Mouse (Mus musculus): Measurements from ENCODE around the gene Bcor. TPM values are rescaled to one million over a fixed set of nuclear protein-coding genes. Genes with fewer than 3 reads are reported as not detected.

Bcor gene
- polyA plus RNA-seq, 1 experiment from 2014 or later: 11.7 TPM

- Histone ChIP-seq H3K9me3 (replicated peaks) (no peaks in the 10 kb centered on the region), H3K4me1 (replicated peaks) (peaks cover 45% of the 10 kb centered on the region), H3K9ac (no peak overlapping the region), H3K27me3 (peaks cover 86% of the 10 kb centered on the region), H3K4me3 (no peak overlapping the region; the same call in 1 of the 2 replicates), H3K36me3 (no peaks in the 10 kb centered on the region), H3K4me2 (peak overlapping the region; percentile 77; the same call in 1 of the 2 replicates), H3K27ac (peak overlapping the region; percentile 90)
- ATAC-seq (replicated peaks; ENCODE audit: insufficient number of reproducible peaks, insufficient read depth, low FRiP score, low read depth): no peak
- 34% methylated on average over 8 of the region's 8 CpGs for WGBS
Measured at GRCm38 (mm10) chrX:12132541-12133177, 27.5 kb downstream of the Bcor start.

GRCm38 (mm10) chrX:12129828-12130809 is 30.0 kb downstream of the Bcor start:
- Histone ChIP-seq H3K4me3 (no peak overlapping the region), H3K4me1 (replicated peaks) (peaks cover 54% of the 10 kb centered on the region), H3K27ac (peak overlapping the region; percentile 90; the same call in 1 of the 2 replicates), H3K4me2 (no peak overlapping the region; the same call in 1 of the 2 replicates), H3K27me3 (peaks cover 84% of the 10 kb centered on the region), H3K9ac (no peak overlapping the region), H3K36me3 (no peaks in the 10 kb centered on the region), H3K9me3 (replicated peaks) (no peaks in the 10 kb centered on the region)
- ATAC-seq (replicated peaks; ENCODE audit: insufficient number of reproducible peaks, insufficient read depth, low FRiP score, low read depth): no peak
- 41% methylated on average over 14 of the region's 14 CpGs for WGBS

- Histone ChIP-seq H3K27ac (peak overlapping the region; percentile 90), H3K27me3 (peaks cover 77% of the 10 kb centered on the region)
- WGBS: 7% methylated on average over 24 of the region's 24 CpGs
Measured at GRCm38 (mm10) chrX:12129230-12129629, 30.9 kb downstream of the Bcor start.

GRCm38 (mm10) chrX:12128165-12129083 is 31.7 kb downstream of the Bcor start:
- peak overlapping the region; percentile 74 for H3K4me2 ChIP-seq
- peak overlapping the region; percentile 90 for H3K27ac ChIP-seq
- 4% methylated on average over 43 of the region's 72 CpGs for WGBS
- no peaks in the 10 kb centered on the region for H3K36me3 ChIP-seq
- H3K27me3 ChIP-seq: peaks cover 71% of the 10 kb centered on the region
- H3K9ac ChIP-seq: peak overlapping the region; percentile 78
- peak overlapping the region; percentile 69 for H3K4me3 ChIP-seq
- ATAC-seq (replicated peaks; ENCODE audit: insufficient number of reproducible peaks, insufficient read depth, low FRiP score, low read depth): peak; percentile 56; the same call in 1 of the 2 replicates
- H3K9me3 ChIP-seq (replicated peaks): no peaks in the 10 kb centered on the region
- peaks cover 51% of the 10 kb centered on the region for H3K4me1 ChIP-seq (replicated peaks)

More at GRCm38 (mm10) chrX:12129230-12129629, 30.9 kb downstream of the Bcor start:
- Histone ChIP-seq H3K36me3 (no peaks in the 10 kb centered on the region), H3K9me3 (replicated peaks) (no peaks in the 10 kb centered on the region), H3K4me2 (peak overlapping the region; percentile 74), H3K9ac (peak overlapping the region; percentile 78; the same call in 1 of the 2 replicates), H3K4me1 (replicated peaks) (peaks cover 51% of the 10 kb centered on the region), H3K4me3 (peak overlapping the region; percentile 69)
- ATAC-seq (replicated peaks; ENCODE audit: insufficient number of reproducible peaks, insufficient read depth, low FRiP score, low read depth): peak; percentile 43; the same call in 1 of the 2 replicates

- H3K27me3 ChIP-seq: peaks cover 68% of the 10 kb centered on the region
- peak overlapping the region; percentile 90 for H3K27ac ChIP-seq
- H3K4me3 ChIP-seq: peak overlapping the region; percentile 69
- H3K4me1 ChIP-seq (replicated peaks): peaks cover 49% of the 10 kb centered on the region
- no peak for ATAC-seq (replicated peaks; ENCODE audit: insufficient number of reproducible peaks, insufficient read depth, low FRiP score, low read depth)
- no peaks in the 10 kb centered on the region for H3K9me3 ChIP-seq (replicated peaks)
- peak overlapping the region; percentile 74 for H3K4me2 ChIP-seq
- peak overlapping the region; percentile 78 for H3K9ac ChIP-seq
- WGBS: under 1% methylated on average over 30 of the region's 37 CpGs
- H3K36me3 ChIP-seq: no peaks in the 10 kb centered on the region
Measured at GRCm38 (mm10) chrX:12127799-12128164, 32.4 kb downstream of the Bcor start.

GRCm38 (mm10) chrX:12127106-12127670 is 33.0 kb downstream of the Bcor start:
- Histone ChIP-seq H3K27me3 (peaks cover 65% of the 10 kb centered on the region), H3K4me2 (peak overlapping the region; percentile 74), H3K27ac (peak overlapping the region; percentile 90; the same call in 1 of the 2 replicates), H3K4me1 (replicated peaks) (peaks cover 48% of the 10 kb centered on the region), H3K9me3 (replicated peaks) (no peaks in the 10 kb centered on the region), H3K4me3 (peak overlapping the region; percentile 69), H3K9ac (peak overlapping the region; percentile 78), H3K36me3 (no peaks in the 10 kb centered on the region)
- no peak for ATAC-seq (replicated peaks; ENCODE audit: insufficient number of reproducible peaks, insufficient read depth, low FRiP score, low read depth)
- WGBS: 2% methylated on average over 24 of the region's 24 CpGs

GRCm38 (mm10) chrX:12126408-12127105 is 33.6 kb downstream of the Bcor start:
- peaks cover 48% of the 10 kb centered on the region for H3K4me1 ChIP-seq (replicated peaks)
- 12% methylated on average over 22 of the region's 22 CpGs for WGBS
- no peak for ATAC-seq (replicated peaks; ENCODE audit: insufficient number of reproducible peaks, insufficient read depth, low FRiP score, low read depth)
- peak overlapping the region; percentile 78 for H3K9ac ChIP-seq
- H3K27me3 ChIP-seq: peaks cover 59% of the 10 kb centered on the region
- no peak overlapping the region for H3K27ac ChIP-seq
- H3K36me3 ChIP-seq: no peaks in the 10 kb centered on the region
- no peaks in the 10 kb centered on the region for H3K9me3 ChIP-seq (replicated peaks)
- peak overlapping the region; percentile 69 for H3K4me3 ChIP-seq
- peak overlapping the region; percentile 74 for H3K4me2 ChIP-seq

GRCm38 (mm10) chrX:12124571-12124970 is 35.6 kb downstream of the Bcor start:
- no peaks in the 10 kb centered on the region for H3K9me3 ChIP-seq (replicated peaks)

GRCm38 (mm10) chrX:12123687-12124087 is 36.5 kb downstream of the Bcor start:
- WGBS: 11% methylated on average over 6 of the region's 6 CpGs
- Histone ChIP-seq H3K4me3 (no peak overlapping the region), H3K9ac (no peak overlapping the region), H3K9me3 (replicated peaks) (no peaks in the 10 kb centered on the region), H3K4me2 (peak overlapping the region; percentile 47), H3K36me3 (no peaks in the 10 kb centered on the region), H3K27ac (peak overlapping the region; percentile 57), H3K4me1 (replicated peaks) (peaks cover 28% of the 10 kb centered on the region), H3K27me3 (peaks cover 31% of the 10 kb centered on the region)
- ATAC-seq (replicated peaks; ENCODE audit: insufficient number of reproducible peaks, insufficient read depth, low FRiP score, low read depth): no peak

More at GRCm38 (mm10) chrX:12124571-12124970, 35.6 kb downstream of the Bcor start:
- Histone ChIP-seq H3K36me3 (no peaks in the 10 kb centered on the region), H3K9ac (no peak overlapping the region), H3K27ac (no peak overlapping the region), H3K27me3 (peaks cover 40% of the 10 kb centered on the region), H3K4me2 (no peak overlapping the region), H3K4me1 (replicated peaks) (peaks cover 37% of the 10 kb centered on the region), H3K4me3 (no peak overlapping the region)
- no peak for ATAC-seq (replicated peaks; ENCODE audit: insufficient number of reproducible peaks, insufficient read depth, low FRiP score, low read depth)
- WGBS: 26% methylated on average over 3 of the region's 3 CpGs

Data from heart, embryonic 15.5 days (tissue).